9 mouse cellular contexts compared by ENCODE assay signal in the genomic region with DNA sequence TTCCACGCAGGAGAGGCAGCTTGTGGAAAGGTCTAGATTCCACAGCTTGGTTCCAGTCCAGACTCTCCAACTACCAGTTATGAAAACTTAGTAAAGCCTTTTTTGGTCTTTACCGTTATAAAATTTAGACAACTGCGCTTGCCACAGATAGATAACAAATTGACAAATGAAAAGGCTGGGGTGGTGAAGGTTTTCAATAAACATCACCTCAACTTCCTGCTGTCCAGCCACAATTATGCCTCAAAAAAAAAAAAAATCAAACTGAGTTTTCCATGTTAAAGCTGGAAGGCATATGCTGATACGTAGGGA. TPM values are rescaled to one million over a fixed set of nuclear protein-coding genes. Genes with fewer than 3 reads are reported as not detected.
A peak's percentile ranks its signal among the peaks of the same experiment; 100 is the strongest.
DNase-seq lines count a peak whose midpoint lies in the region; ATAC-seq and TF ChIP-seq lines count a peak whose summit lies in the region.
"Had no signal": no experiment of that assay in that cellular context is flagged by ENCODE, and none has a peak within 500 bp of the region (broad histone marks: within the 10 kb centered on the region; RNA-seq: fewer than 3 reads in every experiment).

No protein-coding gene starts in this region.

- peak overlapping the region; percentile 92 for H3K4me3 ChIP-seq in heart, embryonic 11.5 days (ENCODE audit: low read depth, low read length)
- H3K4me3 ChIP-seq in E14TG2a.4 (replicated peaks; ENCODE audit: low read length) = peak overlapping the region; percentile 99
- peak overlapping the region; percentile 73 for H3K4me3 ChIP-seq in forebrain, embryonic 16.5 days (replicated peaks; ENCODE audit: low read length)
- peak overlapping the region; percentile 77 for H3K4me3 ChIP-seq in liver, embryonic 16.5 days (ENCODE audit: low read depth, low read length)

- peak overlapping the region; percentile 92 for H3K4me2 ChIP-seq in heart, embryonic 11.5 days
- peak overlapping the region; percentile 77 for H3K4me2 ChIP-seq in forebrain, embryonic 16.5 days (ENCODE audit: low read length)
- peak overlapping the region; percentile 94 for H3K4me2 ChIP-seq in liver, embryonic 16.5 days (ENCODE audit: low read depth, low read length)

- TF ChIP-seq CTCF in E14TG2a.4 (conservative IDR thresholded peaks at IDR 0.05; ENCODE audit: low read length) = no peak

- no peaks in the 10 kb centered on the region for H3K27me3 ChIP-seq in heart, embryonic 11.5 days (ENCODE audit: control insufficient read depth, insufficient read depth, low read length)
- H3K27me3 ChIP-seq in E14TG2a.4 (ENCODE audit: insufficient read depth, low read length) = no peaks in the 10 kb centered on the region
- H3K27me3 ChIP-seq in forebrain, embryonic 16.5 days (replicated peaks; ENCODE audit: control insufficient read depth, insufficient read depth, low read length) = no peaks in the 10 kb centered on the region
- H3K27me3 ChIP-seq in liver, embryonic 16.5 days (ENCODE audit: control insufficient read depth, insufficient read depth, low read depth, low read length) = no peaks in the 10 kb centered on the region

- H3K36me3 ChIP-seq in heart, embryonic 11.5 days (ENCODE audit: control insufficient read depth, insufficient read depth, low read length) = no peaks in the 10 kb centered on the region
- no peaks in the 10 kb centered on the region for H3K36me3 ChIP-seq in E14TG2a.4 (ENCODE audit: insufficient read depth, low read length)
- H3K36me3 ChIP-seq in forebrain, embryonic 16.5 days (ENCODE audit: control insufficient read depth, insufficient read depth) = no peaks in the 10 kb centered on the region
- H3K36me3 ChIP-seq in liver, embryonic 16.5 days (ENCODE audit: control insufficient read depth, insufficient read depth) = no peaks in the 10 kb centered on the region

- WGBS in heart, embryonic 11.5 days (ENCODE audit: insufficient replicate concordance) = 36% methylated on average over 4 of the region's 4 CpGs
- 28% methylated on average over 4 of the region's 4 CpGs for WGBS in forebrain, embryonic 16.5 days
- WGBS in liver, embryonic 16.5 days (ENCODE audit: insufficient replicate concordance) = 16% methylated on average over 4 of the region's 4 CpGs

- DNase-seq in heart, postnatal 36 days = no peak
- no peak for DNase-seq in natural killer cell, adult 2 months (ENCODE audit: low spot score in 2 of 2)
- no peak for DNase-seq in kidney, adult 18-20 months

- no peaks in the 10 kb centered on the region for H3K9me3 ChIP-seq in heart, embryonic 11.5 days (replicated peaks; ENCODE audit: control insufficient read depth, low read length)
- H3K9me3 ChIP-seq in E14TG2a.4 (ENCODE audit: low read length) = no peaks in the 10 kb centered on the region
- H3K9me3 ChIP-seq in forebrain, embryonic 16.5 days (ENCODE audit: control insufficient read depth, low read length) = peaks cover 1% of the 10 kb centered on the region; the same call in 1 of the 2 replicates
- no peaks in the 10 kb centered on the region for H3K9me3 ChIP-seq in liver, embryonic 16.5 days (replicated peaks; ENCODE audit: control insufficient read depth, low read length)

- H3K27ac ChIP-seq in heart, embryonic 11.5 days (ENCODE audit: low read depth, low read length) = no peak overlapping the region
- H3K27ac ChIP-seq in forebrain, embryonic 16.5 days (ENCODE audit: low read length) = no peak overlapping the region
- H3K27ac ChIP-seq in liver, embryonic 16.5 days (ENCODE audit: low read length) = no peak overlapping the region

- no peak overlapping the region; the same call in 1 of the 2 replicates for H3K9ac ChIP-seq in heart, embryonic 11.5 days (ENCODE audit: low read depth, low read length)
- peak overlapping the region; percentile 100 for H3K9ac ChIP-seq in forebrain, embryonic 16.5 days (replicated peaks; ENCODE audit: low read depth, low read length)
- H3K9ac ChIP-seq in liver, embryonic 16.5 days (ENCODE audit: low read depth, low read length) = no peak overlapping the region

- intact Hi-C loops in heart, postnatal 36 days (cut with DNase I) = loop anchor here (5.0 kb wide), 2 partner anchors 116 to 144 kb away; a partner anchor contains a TSS

- no peak for ATAC-seq in heart, embryonic 11.5 days (replicated peaks; ENCODE audit: insufficient number of reproducible peaks, low FRiP score, low TSS enrichment)
- ATAC-seq in forebrain, embryonic 16.5 days = no peak
- no peak for ATAC-seq in liver, embryonic 16.5 days (ENCODE audit: low read depth)
- ATAC-seq in inflammation-experienced regulatory T-cells, adult 6 months = no peak

- peaks cover 6% of the 10 kb centered on the region for H3K4me1 ChIP-seq in heart, embryonic 11.5 days (ENCODE audit: control insufficient read depth, insufficient read depth, low read length)
- peaks cover 32% of the 10 kb centered on the region for H3K4me1 ChIP-seq in E14TG2a.4 (replicated peaks; ENCODE audit: low read depth, low read length)
- peaks cover 15% of the 10 kb centered on the region for H3K4me1 ChIP-seq in forebrain, embryonic 16.5 days (replicated peaks; ENCODE audit: control insufficient read depth, insufficient read depth, low read length)
- H3K4me1 ChIP-seq in liver, embryonic 16.5 days (ENCODE audit: control insufficient read depth, low read depth, low read length) = peaks cover 10% of the 10 kb centered on the region; the same call in 1 of the 2 replicates

RNA-seq across cellular contexts. Expression of a gene that starts 1.1 kb away (rescaled TPM):
- 73.9 and 77.2 TPM in 2 replicates for polyA plus RNA-seq in heart, embryonic 11.5 days (2014; fragmentation: Nextera tagmentation; extraction: Ambion mirVana)
- 10 to 100 TPM; 47.2 to 57.1 TPM for total RNA-seq in heart, postnatal 36 days (2021)
- polyA plus RNA-seq in forebrain, embryonic 16.5 days (2015; fragmentation: Nextera tagmentation; extraction: Ambion mirVana) = 295 and 340 TPM in 2 replicates
- 16.6 and 16.8 TPM in 2 replicates for polyA plus RNA-seq in liver, embryonic 16.5 days (2015; fragmentation: Nextera tagmentation; extraction: Ambion mirVana)
- polyA plus RNA-seq in inflammation-experienced regulatory T-cells, adult 6 months (2017; shearing (Covaris generic)) = 100 to 1,000 TPM; 217 to 248 (median 230) TPM

RNA-seq across cellular contexts. Expression of a gene that starts 48.5 kb away (rescaled TPM):
- polyA plus RNA-seq in heart, embryonic 11.5 days (2014; fragmentation: Nextera tagmentation; extraction: Ambion mirVana) = 0.66 TPM in 1 of 2 replicates, not detected in the other
- not detected for total RNA-seq in heart, postnatal 36 days (2021)
- not detected in 2 replicates for polyA plus RNA-seq in forebrain, embryonic 16.5 days (2015; fragmentation: Nextera tagmentation; extraction: Ambion mirVana)
- polyA plus RNA-seq in liver, embryonic 16.5 days (2015; fragmentation: Nextera tagmentation; extraction: Ambion mirVana) = 2.8 TPM in 1 of 2 replicates, not detected in the other
- not detected for polyA plus RNA-seq in inflammation-experienced regulatory T-cells, adult 6 months (2017; shearing (Covaris generic))
- polyA plus RNA-seq: brain, embryonic 14.5 days had no signal
